Mouse (Mus musculus) liver, adult 2 months (tissue): Measurements from ENCODE around the gene Wdr54. TPM values are rescaled to one million over a fixed set of nuclear protein-coding genes. Genes with fewer than 3 reads are reported as not detected.
A peak's percentile ranks its signal among the peaks of the same experiment; 100 is the strongest.

ENCODE experiments used
- DNase-seq: peaks from one replicate; pipeline ENCODE4 v3.0.0-alpha.2; 2011; ENCODE audit warnings: low read depth, low spot score; ENCODE audit errors: extremely low read depth
- H3K27ac ChIP-seq: fragments of 200-500 bp; replicated peaks from 2 replicates; pipeline ENCODE4 v1.5.1; 2012; ENCODE audit warnings: low read depth, mild to moderate bottlenecking, control low read depth, inconsistent platforms, low read length; ENCODE audit not compliant: insufficient read depth
- H3K27me3 ChIP-seq: fragments of 200-500 bp; 2 replicates; pipeline ENCODE4 v1.6.1; 2012; ENCODE audit warnings: mild to moderate bottlenecking, moderate library complexity, low read length, inconsistent platforms; ENCODE audit not compliant: control insufficient read depth, insufficient read depth
- H3K36me3 ChIP-seq: fragments of 200-500 bp; 2 replicates; pipeline ENCODE4 v1.6.1; 2012; ENCODE audit warnings: low read length, inconsistent platforms; ENCODE audit not compliant: control insufficient read depth, insufficient read depth
- H3K4me1 ChIP-seq: fragments of 200-500 bp; 2 replicates; pipeline ENCODE4 v1.6.1; 2011; ENCODE audit warnings: low read length; ENCODE audit not compliant: control insufficient read depth, insufficient read depth
- H3K4me3 ChIP-seq: fragments of 200-500 bp; 2 replicates; pipeline ENCODE4 v1.5.1; 2011; ENCODE audit warnings: low read depth, mild to moderate bottlenecking, control low read depth, low read length, moderate library complexity; ENCODE audit not compliant: insufficient read depth
- H3K79me2 ChIP-seq: fragments of 200-500 bp; 2 replicates; pipeline ENCODE4 v1.6.1; 2012; ENCODE audit warnings: inconsistent platforms, mild to moderate bottlenecking, low read length, moderate library complexity; ENCODE audit not compliant: control insufficient read depth, insufficient read depth
- H3K9ac ChIP-seq: fragments of 200-500 bp; 2 replicates; pipeline ENCODE4 v1.6.1; 2012; ENCODE audit warnings: low read depth, mild to moderate bottlenecking, control low read depth, inconsistent platforms, low read length
- CTCF ChIP-seq: fragments of 200-500 bp; IDR thresholded peaks from 2 replicates; pipeline ENCODE4 v1.5.1; 2011; ENCODE audit warnings: low read depth, low read length, control low read depth
- POLR2A ChIP-seq: fragments of 200-500 bp; IDR thresholded peaks from 2 replicates; pipeline ENCODE4 v1.6.1; 2011; ENCODE audit warnings: low read length, control low read depth; ENCODE audit not compliant: insufficient read depth; ENCODE audit errors: extremely low read depth
- WGBS: fragments of 180-500 bp; shearing (Covaris S2); methylation state at CpG from one replicate; pipeline ENCODE4 v1.1.7; 2018; 5-methylcytosine and 5-hydroxymethylcytosine counted together
- polyA plus RNA-seq: library from polyadenylated mRNA; depleted of rRNA; stranded (reverse); fragments of >200 nt; gene quantifications from 2 replicates; pipeline ENCODE4 v1.2.3, GENCODE M21; 2012
- total RNA-seq: library from RNA; depleted of rRNA; stranded (reverse); fragments of >200 nt; gene quantifications from 2 replicates; pipeline ENCODE4 v1.2.3, GENCODE M21; 2014

Gene Wdr54
- total and polyA plus RNA-seq, 2 experiments, result 0.28 to 1.7 TPM

DNA sequence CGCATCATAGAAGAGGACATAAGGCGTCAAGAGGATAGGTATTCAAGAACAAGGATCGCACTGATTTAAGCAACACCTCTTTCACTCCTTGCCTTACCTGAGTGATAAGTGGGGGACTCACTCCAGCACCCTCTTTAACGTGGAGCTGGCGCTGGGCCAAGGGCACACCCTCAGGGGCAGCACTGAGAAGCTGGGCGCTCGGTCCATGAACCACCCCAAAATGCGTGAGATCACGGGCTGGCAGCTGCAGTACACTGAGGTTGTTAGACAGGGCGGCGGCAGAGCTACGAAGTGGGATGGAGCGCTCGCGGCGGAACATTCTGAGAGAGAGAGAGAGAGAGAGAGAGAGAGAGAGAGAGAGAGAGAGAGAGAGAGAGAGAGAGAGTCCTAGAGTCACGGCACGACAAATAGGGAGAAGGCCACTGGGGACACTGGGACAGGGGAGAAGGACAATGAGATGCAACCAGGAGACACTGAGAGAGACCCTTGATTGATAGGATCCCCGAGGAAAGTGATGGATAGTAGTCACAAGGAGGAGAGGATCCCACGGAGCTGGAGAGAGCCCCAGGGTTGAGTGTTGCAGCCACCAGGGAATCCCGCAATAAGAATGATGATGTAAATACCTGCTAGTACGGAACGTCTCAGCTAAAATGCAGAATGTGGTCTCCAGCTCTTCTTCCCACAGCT lies 502 bp downstream of the Wdr54 start:
- Histone ChIP-seq H3K9ac (peak overlapping the region; percentile 56), H3K27ac (no peak overlapping the region), H3K27me3 (no peaks in the 10 kb centered on the region), H3K79me2 (no peaks in the 10 kb centered on the region), H3K4me1 (peaks cover 6% of the 10 kb centered on the region; the same call in 1 of the 2 replicates), H3K4me3 (peak overlapping the region; percentile 65), H3K36me3 (no peaks in the 10 kb centered on the region)
- TF ChIP-seq POLR2A (no peak), CTCF (no peak)
- 16% methylated on average over 23 of the region's 23 CpGs for WGBS
- DNase-seq, result no peak

DNA sequence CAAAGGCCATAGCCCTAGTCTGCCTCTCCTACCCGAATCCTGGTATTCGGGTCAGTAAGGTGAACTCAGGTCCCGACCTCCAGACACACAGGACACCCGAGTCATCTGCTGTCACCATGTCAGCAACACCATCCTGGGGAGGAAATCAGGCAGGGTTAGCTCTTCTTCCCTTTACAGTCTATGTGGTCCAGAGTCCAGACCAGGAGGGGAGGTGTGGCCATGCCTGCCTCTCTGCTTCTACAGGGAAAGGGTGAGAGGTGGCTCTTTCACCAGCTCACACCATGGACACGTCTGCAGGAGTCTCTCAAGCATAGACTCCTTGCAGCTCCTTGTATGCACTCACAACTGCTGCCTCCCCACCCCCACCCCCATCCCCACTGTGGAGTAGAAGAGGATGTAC lies 2.7 kb downstream of the Wdr54 start:
- DNase-seq, result no peak
- H3K36me3 ChIP-seq, result no peaks in the 10 kb centered on the region
- no peak overlapping the region for H3K9ac ChIP-seq
- peaks cover 6% of the 10 kb centered on the region; the same call in 1 of the 2 replicates for H3K4me1 ChIP-seq
- H3K27me3 ChIP-seq, result no peaks in the 10 kb centered on the region
- WGBS, result 40% methylated on average over 5 of the region's 5 CpGs
- no peak for TF ChIP-seq CTCF
- no peak overlapping the region for H3K27ac ChIP-seq
- no peak overlapping the region for H3K4me3 ChIP-seq
- no peaks in the 10 kb centered on the region for H3K79me2 ChIP-seq

DNA sequence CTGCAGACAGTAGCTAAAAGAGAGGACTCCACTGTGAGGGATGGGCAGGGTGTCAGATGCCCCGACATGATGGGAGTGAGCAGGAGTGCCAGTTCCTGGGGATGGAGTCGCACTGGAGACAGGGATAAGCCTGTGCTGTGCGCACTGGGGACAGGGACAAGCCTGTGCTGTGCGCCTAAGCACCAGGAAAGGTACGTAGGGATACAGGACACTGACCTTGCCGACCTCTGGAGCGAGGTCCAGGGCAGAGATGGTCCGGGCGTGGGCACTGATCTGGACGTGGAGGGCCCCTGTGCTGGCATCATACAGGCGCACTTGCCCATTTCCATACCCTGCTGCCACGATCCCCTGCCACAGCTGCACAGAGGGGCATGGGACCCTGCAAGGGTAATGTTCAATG lies 3.2 kb downstream of the Wdr54 start:
- H3K9ac ChIP-seq, result no peak overlapping the region
- no peaks in the 10 kb centered on the region for H3K79me2 ChIP-seq
- H3K4me3 ChIP-seq, result no peak overlapping the region
- H3K4me1 ChIP-seq, result peaks cover 6% of the 10 kb centered on the region; the same call in 1 of the 2 replicates
- H3K27ac ChIP-seq, result no peak overlapping the region
- no peaks in the 10 kb centered on the region for H3K36me3 ChIP-seq
- WGBS, result 73% methylated on average over 12 of the region's 12 CpGs
- no peak for DNase-seq
- no peaks in the 10 kb centered on the region for H3K27me3 ChIP-seq
- TF ChIP-seq CTCF (no peak), POLR2A (no peak)

DNA sequence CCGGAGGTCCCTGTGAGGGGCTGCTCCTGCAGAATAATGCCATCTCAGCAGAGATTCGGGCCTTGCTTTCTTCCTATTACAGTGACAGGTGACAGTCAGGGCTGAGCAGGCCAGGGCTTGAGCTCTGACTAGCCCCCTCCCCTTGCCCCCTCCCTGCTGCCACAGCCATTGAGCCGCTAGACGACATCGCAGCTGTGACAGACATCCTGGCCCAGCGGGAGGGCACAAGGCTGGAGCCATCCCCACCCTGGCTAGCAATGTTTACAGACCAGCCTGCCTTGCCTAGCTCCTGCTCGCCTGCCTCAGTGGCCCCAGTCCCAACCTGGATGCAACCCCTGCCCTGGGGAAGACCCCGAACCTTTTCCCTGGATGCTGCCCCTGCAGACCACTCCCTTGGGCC lies 4.5 kb downstream of the Wdr54 start:
- 78% methylated on average over 8 of the region's 8 CpGs for WGBS
- TF ChIP-seq POLR2A, result no peak
- TF ChIP-seq CTCF, result no peak
- no peak overlapping the region for H3K4me3 ChIP-seq

DNA sequence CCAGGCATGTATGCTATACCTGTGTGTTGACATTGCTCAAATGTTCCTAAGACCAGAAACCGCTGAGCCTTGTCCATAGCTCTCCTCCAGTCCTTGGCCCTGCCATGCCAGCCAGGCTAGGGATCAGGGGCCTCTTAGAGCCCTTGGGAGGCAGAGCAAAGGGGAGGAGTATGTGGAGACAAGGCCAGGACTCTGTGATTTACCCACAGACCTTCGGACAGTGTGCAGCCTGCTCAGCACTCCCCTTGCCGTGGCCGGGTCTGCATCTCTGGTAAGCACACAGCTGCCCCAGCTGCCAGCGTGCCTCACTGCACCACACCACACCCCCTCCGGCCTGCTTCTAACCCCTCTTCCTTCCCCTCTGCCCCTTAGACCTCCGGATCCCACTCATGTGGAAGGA lies 8.9 kb downstream of the Wdr54 start:
- Histone ChIP-seq H3K4me3 (no peak overlapping the region), H3K36me3 (no peaks in the 10 kb centered on the region), H3K4me1 (no peaks in the 10 kb centered on the region), H3K9ac (no peak overlapping the region), H3K27me3 (no peaks in the 10 kb centered on the region), H3K27ac (no peak overlapping the region), H3K79me2 (no peaks in the 10 kb centered on the region)
- TF ChIP-seq POLR2A, result no peak
- no peak for TF ChIP-seq CTCF
- WGBS, result 75% methylated on average over 7 of the region's 7 CpGs
- DNase-seq, result no peak

More for the DNA sequence above, 4.5 kb downstream of the Wdr54 start:
- Histone ChIP-seq H3K4me1 (peaks cover 6% of the 10 kb centered on the region; the same call in 1 of the 2 replicates), H3K9ac (no peak overlapping the region), H3K36me3 (no peaks in the 10 kb centered on the region), H3K79me2 (no peaks in the 10 kb centered on the region), H3K27ac (no peak overlapping the region), H3K27me3 (no peaks in the 10 kb centered on the region)
- DNase-seq, result no peak

DNA sequence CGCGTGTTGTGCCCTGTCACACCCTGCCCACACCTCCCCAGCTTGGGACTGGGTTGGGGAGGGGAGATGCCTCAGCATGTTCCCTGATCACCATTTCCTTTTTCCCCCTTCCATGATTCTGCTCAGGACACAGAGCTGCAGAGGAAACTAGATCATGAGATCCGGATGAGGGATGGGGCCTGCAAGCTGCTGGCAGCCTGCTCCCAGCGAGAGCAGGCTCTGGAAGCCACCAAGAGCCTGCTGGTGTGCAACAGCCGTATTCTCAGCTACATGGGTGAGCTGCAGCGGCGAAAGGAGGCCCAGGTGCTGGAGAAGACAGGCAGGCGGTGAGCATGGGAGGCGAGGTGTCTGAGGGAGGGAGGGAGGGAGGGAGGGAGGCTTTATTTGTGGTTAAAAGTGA lies 10.4 kb downstream of the Wdr54 start:
- Histone ChIP-seq H3K36me3 (no peaks in the 10 kb centered on the region), H3K9ac (peak overlapping the region; percentile 23; the same call in 1 of the 2 replicates), H3K4me3 (peak overlapping the region; percentile 45; the same call in 1 of the 2 replicates), H3K27me3 (no peaks in the 10 kb centered on the region), H3K4me1 (no peaks in the 10 kb centered on the region), H3K27ac (no peak overlapping the region; the same call in 1 of the 2 replicates), H3K79me2 (no peaks in the 10 kb centered on the region)
- WGBS, result 75% methylated on average over 9 of the region's 9 CpGs
- no peak for DNase-seq
- TF ChIP-seq POLR2A (no peak), CTCF (no peak)
